ENCODE assay signal across 8 mouse cellular contexts in genomic region chr8:47689704-47690326, GRCm38 (mm10). TPM values are rescaled to one million over a fixed set of nuclear protein-coding genes. Genes with fewer than 3 reads are reported as not detected.
A peak's percentile ranks its signal among the peaks of the same experiment; 100 is the strongest.
DNase-seq lines count a peak whose midpoint lies in the region; TF ChIP-seq lines count a peak whose summit lies in the region.

No protein-coding gene starts in this region.

- H3K27ac ChIP-seq in gastrocnemius, adult 2 months: no peak overlapping the region
- no peak overlapping the region for H3K27ac ChIP-seq in bone marrow, adult 2 months (ENCODE audit: control insufficient read depth, insufficient read depth, low read depth, low read length, poor library complexity)

- TF ChIP-seq POLR2A in bone marrow, adult 2 months (IDR thresholded peaks at IDR 0.05; ENCODE audit: borderline replicate concordance, control insufficient read depth, low read depth, low read length): no peak

- H3K4me1 ChIP-seq in bone marrow, adult 2 months (ENCODE audit: control insufficient read depth, insufficient read depth, low read length): no peaks in the 10 kb centered on the region; the same call in 1 of the 2 replicates

- no peak overlapping the region for H3K4me3 ChIP-seq in gastrocnemius, adult 2 months
- no peak overlapping the region for H3K4me3 ChIP-seq in bone marrow, adult 2 months (replicated peaks; ENCODE audit: control insufficient read depth, low read depth, low read length)

- peak; percentile 31; the same call in 1 of the 2 replicates for TF ChIP-seq CTCF in gastrocnemius, adult 2 months (IDR thresholded peaks at IDR 0.05)
- peak; percentile 29; the same call in 1 of the 2 replicates for TF ChIP-seq CTCF in bone marrow, adult 2 months (IDR thresholded peaks at IDR 0.05; ENCODE audit: control insufficient read depth, insufficient read depth, low read length)

- DNase-seq in gastrocnemius, adult 2 months: no peak
- no peak for DNase-seq in gastrocnemius, postnatal 36 days
- peak; percentile 58 for DNase-seq in 3T3-L1 (ENCODE audit: low read depth, low spot score)
- peak; percentile 46 to 60 for DNase-seq in kidney, postnatal 4 days
- peak; percentile 18 to 37 for DNase-seq in spleen, postnatal 14 days (ENCODE audit: low spot score in 2 of 2)
- no peak for DNase-seq in layer of hippocampus, adult 11-12 months (ENCODE audit: low spot score)
- no peak for DNase-seq in adrenal gland, adult 8-10 months

- 55% methylated on average over 12 of the region's 12 CpGs for WGBS in bone marrow, adult 2 months

- intact Hi-C loops in gastrocnemius, adult 2 months (cut with DNase I): no loop called here
- intact Hi-C loops in gastrocnemius, postnatal 36 days (cut with DNase I): loop anchor here (2.0 kb wide), 1 partner anchor 13 kb away; no protein-coding TSS in a partner anchor

RNA-seq across cellular contexts. Expression of gene Ing2, which starts 14.5 kb away (rescaled TPM):
- 10 to 100 TPM; 14.0 to 18.0 TPM for total RNA-seq in gastrocnemius, adult 2 months (2021)
- 10 to 100 TPM; 13.5 to 15.6 TPM for total RNA-seq in gastrocnemius, postnatal 36 days (2021)
- polyA plus RNA-seq in bone marrow, adult 2 months (2011; ENCODE audit: insufficient read depth, insufficient read length, low replicate concordance, missing spikeins): 31.1 and 31.8 TPM in 2 replicates
- 10 to 100 TPM; 17.4 to 21.0 (median 19.7) TPM for total RNA-seq in adrenal gland, adult 8-10 months (2022)

RNA-seq across cellular contexts. Expression of gene Cdkn2aip, which starts 23.9 kb away (rescaled TPM):
- total RNA-seq in gastrocnemius, adult 2 months (2021): 1 to 10 TPM; 5.0 to 5.2 TPM
- 1 to 10 TPM; 5.0 TPM for total RNA-seq in gastrocnemius, postnatal 36 days (2021)
- polyA plus RNA-seq in bone marrow, adult 2 months (2011; ENCODE audit: insufficient read depth, insufficient read length, low replicate concordance, missing spikeins): 4.0 and 4.8 TPM in 2 replicates
- total RNA-seq in adrenal gland, adult 8-10 months (2022): 10 to 100 TPM; 12.9 to 14.0 (median 13.4) TPM

Comparison
In these comparisons a context has a peak if more than half of its experiments do, and no peak if none do; other contexts are left out.
1. DNase-seq: peak in 3T3-L1 (single experiment), kidney, postnatal 4 days (2 of 2) and spleen, postnatal 14 days (2 of 2); none in gastrocnemius, adult 2 months (single experiment), gastrocnemius, postnatal 36 days (0 of 2), layer of hippocampus, adult 11-12 months (single experiment) and adrenal gland, adult 8-10 months (single experiment).